Mouse (Mus musculus): ENCODE measurements at regions not wholly inside any gene's neighbourhood (a gene's known extent, or its start where the extent isn't known, plus 50 kb on each side); places are given as distances from the start of the nearest gene placed in this dataset.

GRCm38 (mm10) chr4:69753086-69753485, 657.2 kb downstream of the Cdk5rap2 start:
- DNase-seq (ENCODE audit: low spot score in 2 of 2), result no peak

DNA sequence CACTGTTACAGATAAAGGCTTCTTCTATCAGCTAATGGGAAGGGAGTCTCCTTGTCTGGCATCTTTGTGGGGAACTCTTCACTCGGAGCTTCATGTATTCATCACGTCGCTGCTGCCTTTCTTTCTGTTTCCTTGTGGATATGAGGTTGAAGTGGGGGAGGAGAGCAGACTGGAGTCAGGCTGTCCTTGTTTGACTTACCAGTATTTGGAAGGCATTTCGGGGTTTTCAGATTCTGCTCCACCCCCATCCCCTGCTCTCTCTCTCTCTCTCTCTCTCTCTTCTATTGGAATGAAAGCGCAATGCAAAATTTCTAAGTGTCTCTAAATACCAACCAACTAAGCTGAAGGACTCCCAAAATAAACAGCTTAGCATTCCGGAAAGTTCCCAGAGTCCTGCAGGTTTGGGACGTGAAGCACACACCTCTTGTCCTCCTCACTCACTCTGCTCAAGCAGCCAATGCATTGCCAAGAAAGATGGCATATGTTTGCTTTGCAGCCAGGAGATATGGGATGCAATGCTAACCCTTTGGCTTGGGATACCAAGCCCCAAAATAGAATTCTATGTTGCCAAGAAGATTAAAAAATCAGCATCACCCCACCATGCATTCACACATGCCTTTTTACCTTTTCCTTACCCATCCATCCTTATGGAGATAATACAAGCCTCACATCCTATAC, 670.3 kb downstream of the Cdk5rap2 start:
- peak in 1 of 2 experiments; percentile 33 for DNase-seq (ENCODE audit: low spot score in 2 of 2)

Data from frontal cortex, postnatal 10 days (tissue).